Mouse (Mus musculus): Measurements from ENCODE around the gene Rp9. TPM values are rescaled to one million over a fixed set of nuclear protein-coding genes. Genes with fewer than 3 reads are reported as not detected.

The Rp9 gene
- total and polyA plus RNA-seq, 2 experiments from 2014 or later = 63.2 to 75.1 TPM

DNA sequence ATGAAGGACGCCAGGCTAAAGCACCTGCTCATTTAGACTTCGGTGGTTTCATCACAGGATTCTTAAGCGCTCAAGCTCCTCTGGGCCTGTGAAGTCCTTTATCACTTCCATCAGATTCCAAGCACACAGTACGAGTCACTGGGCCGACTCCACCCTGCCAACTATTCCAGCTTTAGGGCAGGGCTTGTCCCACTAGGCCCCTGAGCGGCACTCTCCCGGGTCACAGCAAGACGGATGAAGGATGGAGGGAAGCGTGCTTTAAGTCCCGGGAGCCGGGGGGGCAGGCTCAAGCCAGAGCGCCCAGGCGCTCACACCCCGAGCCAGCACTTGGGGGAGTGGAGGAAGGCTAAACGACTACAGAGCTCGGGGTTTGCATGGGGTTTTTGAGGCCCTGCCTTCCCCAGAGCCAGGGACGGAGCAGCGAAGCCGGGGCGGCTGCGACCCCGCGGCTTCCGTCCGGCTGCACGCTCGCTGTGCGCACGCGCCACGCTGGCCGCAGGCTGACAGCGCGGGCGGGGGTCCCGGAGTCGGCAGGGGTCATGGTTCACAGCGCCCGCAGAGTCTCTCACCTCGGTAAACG lies 81.1 kb downstream of the Rp9 start:
- DNase-seq (ENCODE audit: low spot score) (peak; percentile 73), ATAC-seq (peak; percentile 77)
- WGBS = under 1% methylated on average over 41 of the region's 41 CpGs
- Histone ChIP-seq H3K9me3 (ENCODE audit: low read length) (no peaks in the 10 kb centered on the region), H3K4me2 (ENCODE audit: low read depth, low read length) (peak overlapping the region; percentile 76), H3K27ac (peak overlapping the region; percentile 55), H3K36me3 (ENCODE audit: insufficient read depth, low read length) (no peaks in the 10 kb centered on the region), H3K4me1 (ENCODE audit: insufficient read depth, low read length) (peaks cover 4% of the 10 kb centered on the region; the same call in 1 of the 2 replicates), H3K4me3 (ENCODE audit: low read length) (peak overlapping the region; percentile 64), H3K27me3 (ENCODE audit: insufficient read depth, low read length) (no peaks in the 10 kb centered on the region), H3K9ac (replicated peaks; ENCODE audit: low read length) (peak overlapping the region; percentile 59)
- no peak for TF ChIP-seq CTCF (IDR thresholded peaks at IDR 0.05; ENCODE audit: low read depth)

DNA sequence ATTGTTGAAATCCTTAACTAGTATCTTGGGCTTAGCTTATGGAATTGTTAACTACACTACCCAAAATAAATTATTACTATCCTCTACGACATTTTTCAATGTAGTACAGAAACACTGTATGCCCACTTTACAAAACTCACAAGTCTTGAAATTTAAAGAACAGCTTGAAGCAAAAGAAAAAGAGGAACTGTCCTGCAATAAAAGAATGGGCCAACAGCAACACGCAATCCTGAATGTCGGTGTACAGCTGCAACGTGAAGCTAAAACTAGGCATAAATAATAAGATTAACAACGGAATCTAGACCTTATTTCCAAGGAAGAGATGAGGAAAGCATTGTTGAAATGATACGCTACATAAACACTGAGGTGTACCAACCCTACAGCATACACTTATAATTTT lies 81.6 kb downstream of the Rp9 start:
- 22% methylated on average over 6 of the region's 6 CpGs for WGBS
- TF ChIP-seq CTCF (IDR thresholded peaks at IDR 0.05; ENCODE audit: low read depth) = no peak
- H3K27me3 ChIP-seq (ENCODE audit: insufficient read depth, low read length) = no peaks in the 10 kb centered on the region

GRCm38 (mm10) chr9:22385890-22386289 lies 83.7 kb downstream of the Rp9 start:
- Histone ChIP-seq H3K27me3 (ENCODE audit: insufficient read depth, low read length) (no peaks in the 10 kb centered on the region), H3K4me2 (ENCODE audit: low read depth, low read length) (no peak overlapping the region), H3K36me3 (ENCODE audit: insufficient read depth, low read length) (no peaks in the 10 kb centered on the region), H3K9me3 (ENCODE audit: low read length) (no peaks in the 10 kb centered on the region), H3K4me1 (ENCODE audit: insufficient read depth, low read length) (peaks cover 4% of the 10 kb centered on the region; the same call in 1 of the 2 replicates), H3K27ac (no peak overlapping the region), H3K9ac (replicated peaks; ENCODE audit: low read length) (no peak overlapping the region), H3K4me3 (ENCODE audit: low read length) (no peak overlapping the region)
- no peak for TF ChIP-seq CTCF (IDR thresholded peaks at IDR 0.05; ENCODE audit: low read depth)
- ATAC-seq (no peak), DNase-seq (ENCODE audit: low spot score) (no peak)
- WGBS = 61% methylated on average over 2 of the region's 2 CpGs

More for the DNA sequence above, 81.6 kb downstream of the Rp9 start:
- Histone ChIP-seq H3K4me1 (ENCODE audit: insufficient read depth, low read length) (peaks cover 4% of the 10 kb centered on the region; the same call in 1 of the 2 replicates), H3K9me3 (ENCODE audit: low read length) (no peaks in the 10 kb centered on the region), H3K9ac (replicated peaks; ENCODE audit: low read length) (peak overlapping the region; percentile 59; the same call in 1 of the 2 replicates), H3K4me2 (ENCODE audit: low read depth, low read length) (peak overlapping the region; percentile 76), H3K27ac (no peak overlapping the region), H3K4me3 (ENCODE audit: low read length) (peak overlapping the region; percentile 64), H3K36me3 (ENCODE audit: insufficient read depth, low read length) (no peaks in the 10 kb centered on the region)
- ATAC-seq (no peak), DNase-seq (ENCODE audit: low spot score) (no peak)

DNA sequence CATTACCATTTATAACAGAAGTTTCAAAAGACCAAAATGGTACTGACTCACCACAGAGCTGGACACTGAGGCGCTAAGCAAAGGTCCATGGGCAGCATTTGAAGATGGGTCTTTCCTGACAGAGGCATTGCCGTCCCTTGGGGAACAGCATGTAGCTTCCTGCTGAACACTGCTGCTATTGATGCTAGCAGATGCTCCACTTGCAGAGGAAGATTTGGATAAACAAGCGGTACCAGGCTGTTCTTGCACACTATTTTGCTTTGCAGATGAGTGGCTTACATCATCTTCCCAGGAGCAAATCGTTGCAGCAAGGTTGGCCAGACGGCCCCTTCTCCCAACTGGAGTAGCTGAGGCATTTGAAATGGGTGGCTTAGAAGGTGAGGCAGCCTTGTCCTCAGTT lies 93.5 kb downstream of the Rp9 start:
- Histone ChIP-seq H3K27me3 (ENCODE audit: insufficient read depth, low read length) (no peaks in the 10 kb centered on the region), H3K9me3 (ENCODE audit: low read length) (no peaks in the 10 kb centered on the region), H3K9ac (replicated peaks; ENCODE audit: low read length) (no peak overlapping the region), H3K27ac (no peak overlapping the region), H3K4me2 (ENCODE audit: low read depth, low read length) (no peak overlapping the region), H3K36me3 (ENCODE audit: insufficient read depth, low read length) (no peaks in the 10 kb centered on the region), H3K4me1 (ENCODE audit: insufficient read depth, low read length) (no peaks in the 10 kb centered on the region), H3K4me3 (ENCODE audit: low read length) (no peak overlapping the region)
- DNase-seq (ENCODE audit: low spot score) = peak; percentile 18
- no peak for ATAC-seq
- 74% methylated on average over 5 of the region's 5 CpGs for WGBS
- no peak for TF ChIP-seq CTCF (IDR thresholded peaks at IDR 0.05; ENCODE audit: low read depth)

GRCm38 (mm10) chr9:22372760-22373159 lies 96.8 kb downstream of the Rp9 start:
- WGBS = 97% methylated on average over 4 of the region's 4 CpGs
- ATAC-seq = no peak

GRCm38 (mm10) chr9:22368030-22368429 lies 101.5 kb downstream of the Rp9 start:
- Histone ChIP-seq H3K9ac (replicated peaks; ENCODE audit: low read length) (no peak overlapping the region), H3K36me3 (ENCODE audit: insufficient read depth, low read length) (no peaks in the 10 kb centered on the region), H3K27ac (no peak overlapping the region; the same call in 1 of the 2 replicates), H3K4me1 (ENCODE audit: insufficient read depth, low read length) (no peaks in the 10 kb centered on the region), H3K4me2 (ENCODE audit: low read depth, low read length) (0 out of 2 replicates have a peak overlapping the region, but pooled peaks have one; percentile 1), H3K9me3 (ENCODE audit: low read length) (no peaks in the 10 kb centered on the region), H3K4me3 (ENCODE audit: low read length) (no peak overlapping the region), H3K27me3 (ENCODE audit: insufficient read depth, low read length) (no peaks in the 10 kb centered on the region)
- ATAC-seq (peak; percentile 84), DNase-seq (ENCODE audit: low spot score) (peak; percentile 56)
- WGBS = 64% methylated on average over 6 of the region's 6 CpGs
- no peak for TF ChIP-seq CTCF (IDR thresholded peaks at IDR 0.05; ENCODE audit: low read depth)

More at GRCm38 (mm10) chr9:22372760-22373159, 96.8 kb downstream of the Rp9 start:
- peak; percentile 32 for DNase-seq (ENCODE audit: low spot score)
- TF ChIP-seq CTCF (IDR thresholded peaks at IDR 0.05; ENCODE audit: low read depth) = peak; percentile 34
- Histone ChIP-seq H3K36me3 (ENCODE audit: insufficient read depth, low read length) (no peaks in the 10 kb centered on the region), H3K9me3 (ENCODE audit: low read length) (no peaks in the 10 kb centered on the region), H3K9ac (replicated peaks; ENCODE audit: low read length) (no peak overlapping the region), H3K4me1 (ENCODE audit: insufficient read depth, low read length) (no peaks in the 10 kb centered on the region), H3K4me2 (ENCODE audit: low read depth, low read length) (no peak overlapping the region), H3K4me3 (ENCODE audit: low read length) (no peak overlapping the region), H3K27ac (no peak overlapping the region), H3K27me3 (ENCODE audit: insufficient read depth, low read length) (no peaks in the 10 kb centered on the region)

DNA sequence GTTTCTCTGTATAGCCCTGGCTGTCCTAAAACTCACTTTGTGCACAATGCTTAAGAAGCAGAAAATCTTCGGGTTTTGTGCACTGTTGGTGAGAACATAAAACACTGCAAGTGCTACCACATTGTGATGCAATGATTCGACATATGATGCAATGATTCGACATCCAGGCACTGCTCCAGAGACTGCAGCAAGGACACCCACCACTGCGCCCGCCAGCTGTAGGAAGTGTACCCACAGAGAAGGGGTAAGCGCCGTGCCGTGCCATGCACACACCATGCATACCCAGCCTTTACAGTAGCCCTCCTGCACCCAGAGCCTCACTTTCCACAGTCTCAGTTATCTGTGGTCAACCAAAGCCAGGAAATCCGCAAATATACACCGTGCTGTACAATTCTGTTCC lies 102.9 kb downstream of the Rp9 start:
- H3K9ac ChIP-seq (replicated peaks; ENCODE audit: low read length) = no peak overlapping the region
- H3K27me3 ChIP-seq (ENCODE audit: insufficient read depth, low read length) = no peaks in the 10 kb centered on the region
- H3K27ac ChIP-seq = no peak overlapping the region
- DNase-seq (ENCODE audit: low spot score) (no peak), ATAC-seq (no peak)
- WGBS = 92% methylated on average over 10 of the region's 10 CpGs
- H3K9me3 ChIP-seq (ENCODE audit: low read length) = no peaks in the 10 kb centered on the region
- no peak for TF ChIP-seq CTCF (IDR thresholded peaks at IDR 0.05; ENCODE audit: low read depth)
- H3K4me2 ChIP-seq (ENCODE audit: low read depth, low read length) = no peak overlapping the region
- H3K4me3 ChIP-seq (ENCODE audit: low read length) = no peak overlapping the region
- H3K4me1 ChIP-seq (ENCODE audit: insufficient read depth, low read length) = no peaks in the 10 kb centered on the region
- H3K36me3 ChIP-seq (ENCODE audit: insufficient read depth, low read length) = no peaks in the 10 kb centered on the region

Measured in hindbrain, postnatal 0 days (tissue).